Mouse (Mus musculus) heart, adult 2 months (tissue): ENCODE results near the gene Pex11g. TPM values are rescaled to one million over a fixed set of nuclear protein-coding genes. Genes with fewer than 3 reads are reported as not detected.

ENCODE experiments used
- DNase-seq, 2 experiments: peaks; one replicate each; pipeline ENCODE4 v3.0.0; 2021
- H3K27ac ChIP-seq: fragments of 200-600 bp; 2 replicates; pipeline ENCODE4 v1.8.1; 2022
- H3K27me3 ChIP-seq: fragments of 200-500 bp; 2 replicates; pipeline ENCODE4 v1.6.1; 2012; ENCODE audit warnings: mild to moderate bottlenecking, low read length, inconsistent platforms, mixed read lengths; ENCODE audit not compliant: control insufficient read depth, insufficient read depth
- H3K36me3 ChIP-seq: fragments of 200-500 bp; 2 replicates; pipeline ENCODE4 v1.6.1; 2012; ENCODE audit warnings: low read length, inconsistent platforms; ENCODE audit not compliant: control insufficient read depth, insufficient read depth
- H3K4me1 ChIP-seq: fragments of 200-500 bp; 2 replicates; pipeline ENCODE4 v1.6.1; 2011; ENCODE audit warnings: low read length; ENCODE audit not compliant: control insufficient read depth, insufficient read depth
- H3K4me3 ChIP-seq: fragments of 200-600 bp; 2 replicates; pipeline ENCODE4 v1.8.1; 2022
- H3K79me2 ChIP-seq: fragments of 200-500 bp; replicated peaks from 2 replicates; pipeline ENCODE4 v1.6.1; 2012; ENCODE audit warnings: mild to moderate bottlenecking, inconsistent platforms, low read length, moderate library complexity, mixed read lengths; ENCODE audit not compliant: control insufficient read depth, insufficient read depth
- H3K9ac ChIP-seq: fragments of 200-500 bp; 2 replicates; pipeline ENCODE4 v1.6.1; 2012; ENCODE audit warnings: low read depth, mild to moderate bottlenecking, control low read depth, inconsistent platforms, low read length, mixed read lengths
- CTCF ChIP-seq: fragments of 200-600 bp; IDR thresholded peaks from 2 replicates; pipeline ENCODE4 v1.8.1; 2022; ENCODE audit warnings: antibody characterized with exemption, mild to moderate bottlenecking, moderate library complexity
- EP300 ChIP-seq: fragments of 200-500 bp; IDR thresholded peaks from 2 replicates; pipeline ENCODE4 v1.6.1; 2011; ENCODE audit warnings: low read depth, low read length, control low read depth; ENCODE audit not compliant: insufficient read depth
- POLR2A ChIP-seq: fragments of 200-500 bp; IDR thresholded peaks from 2 replicates; pipeline ENCODE4 v1.6.1; 2011; ENCODE audit warnings: mild to moderate bottlenecking, low read depth, low read length, control low read depth; ENCODE audit not compliant: insufficient read depth
- WGBS: fragments of 180-500 bp; shearing (Covaris S2); methylation state at CpG from one replicate; pipeline ENCODE4 v1.1.7; 2018; 5-methylcytosine and 5-hydroxymethylcytosine counted together
- intact Hi-C: fragments of 180-260 bp; cut with DNase I; formaldehyde crosslinking; loops from one replicate; pipeline ENCODE4 v1.15.1; 2025
- polyA plus RNA-seq: library from polyadenylated mRNA; depleted of rRNA; stranded (reverse); fragments of >200 nt; gene quantifications from 2 replicates; pipeline ENCODE4 v1.2.3, GENCODE M21; 2012
- total RNA-seq, 2 experiments: library from RNA; stranded (reverse); gene quantifications; 2 replicates each; pipeline ENCODE4 v1.2.3; 2021

Gene Pex11g
- total and polyA plus RNA-seq, 3 experiments = 2.4 to 4.5 (median 3.1) TPM

DNA sequence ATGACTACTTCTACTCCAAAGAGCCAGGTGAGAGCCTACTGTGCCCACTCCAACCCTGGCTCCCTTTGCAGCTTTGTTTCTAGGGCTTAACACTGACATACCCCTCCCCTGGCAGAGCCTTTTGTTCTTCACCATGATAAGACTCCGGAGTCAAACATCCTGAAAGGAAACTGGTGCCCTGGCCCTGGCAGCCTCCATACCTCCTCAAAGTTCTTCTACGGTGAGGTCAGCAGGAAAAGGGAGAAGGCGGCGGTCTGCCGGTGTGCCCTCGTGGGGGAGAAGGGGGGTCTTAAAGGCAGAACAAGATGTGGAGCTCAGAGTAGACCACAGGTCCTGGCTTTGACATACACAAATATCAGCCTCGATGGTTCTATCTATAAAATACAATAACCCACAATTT is 16.1 kb upstream of the Pex11g start:
- 25% methylated on average over 7 of the region's 7 CpGs for WGBS
- no peaks in the 10 kb centered on the region for H3K4me1 ChIP-seq
- no peak for TF ChIP-seq EP300
- TF ChIP-seq CTCF = no peak
- no peak for TF ChIP-seq POLR2A
- no peak overlapping the region for H3K27ac ChIP-seq
- intact Hi-C loops = no loop called here
- no peaks in the 10 kb centered on the region for H3K36me3 ChIP-seq
- no peaks in the 10 kb centered on the region for H3K79me2 ChIP-seq
- no peaks in the 10 kb centered on the region for H3K27me3 ChIP-seq
- H3K4me3 ChIP-seq = no peak overlapping the region
- DNase-seq = no peak
- no peak overlapping the region for H3K9ac ChIP-seq

DNA sequence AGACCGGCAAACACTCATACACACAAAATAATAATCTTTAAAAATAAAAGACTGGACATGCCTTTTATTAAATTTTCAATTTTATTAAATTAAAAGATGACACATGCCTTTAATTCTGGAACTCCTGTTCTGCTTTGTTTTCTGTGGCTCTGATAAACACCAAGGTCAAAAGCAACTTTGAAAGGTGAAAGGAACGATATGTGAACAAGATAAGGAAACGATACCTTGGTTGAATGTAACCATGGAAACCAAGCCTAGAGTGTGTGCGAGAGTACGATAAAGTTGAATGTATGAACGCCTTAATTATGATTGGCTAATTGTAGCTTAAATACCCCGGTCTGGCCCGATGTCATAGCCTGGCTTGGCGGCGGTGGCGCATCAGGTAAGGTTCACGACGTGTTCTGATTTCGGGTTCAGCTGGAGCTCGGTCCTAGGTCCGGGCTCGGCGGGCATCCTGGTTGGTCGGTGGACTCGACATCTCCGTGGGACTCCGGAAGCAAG is 14.8 kb upstream of the Pex11g start:
- H3K27me3 ChIP-seq = no peaks in the 10 kb centered on the region
- H3K4me3 ChIP-seq = no peak overlapping the region
- H3K36me3 ChIP-seq = no peaks in the 10 kb centered on the region
- no peak for TF ChIP-seq EP300
- TF ChIP-seq POLR2A = no peak
- TF ChIP-seq CTCF = no peak
- no peak overlapping the region for H3K9ac ChIP-seq
- no peak for DNase-seq
- no peaks in the 10 kb centered on the region for H3K79me2 ChIP-seq
- H3K27ac ChIP-seq = no peak overlapping the region
- H3K4me1 ChIP-seq = no peaks in the 10 kb centered on the region
- WGBS = 84% methylated on average over 22 of the region's 22 CpGs
- intact Hi-C loops = no loop called here

DNA sequence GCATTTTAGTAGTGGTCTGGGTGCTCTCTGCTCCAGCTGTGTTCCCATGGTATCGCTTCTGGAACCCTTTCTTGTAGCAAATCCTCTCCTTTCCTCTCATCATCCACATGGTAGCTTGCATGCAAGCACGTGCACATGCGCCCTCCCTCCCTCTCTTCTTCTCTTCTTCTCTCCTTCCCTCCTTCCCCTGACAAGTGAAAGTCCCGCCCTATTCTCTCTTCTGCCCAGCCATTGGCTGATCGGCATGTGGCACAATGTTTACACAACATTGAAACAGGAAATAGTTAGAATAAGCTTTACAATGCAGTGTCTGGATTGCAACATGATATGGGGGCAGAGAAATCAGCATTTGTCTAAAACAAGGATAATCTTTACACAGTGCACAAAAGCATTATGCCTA is 14.1 kb upstream of the Pex11g start:
- no peaks in the 10 kb centered on the region for H3K4me1 ChIP-seq
- DNase-seq = no peak
- no peak overlapping the region for H3K4me3 ChIP-seq
- no peak overlapping the region for H3K27ac ChIP-seq
- intact Hi-C loops = no loop called here
- no peak overlapping the region for H3K9ac ChIP-seq
- 54% methylated on average over 5 of the region's 5 CpGs for WGBS
- H3K27me3 ChIP-seq = no peaks in the 10 kb centered on the region
- H3K79me2 ChIP-seq = no peaks in the 10 kb centered on the region
- TF ChIP-seq CTCF = no peak
- TF ChIP-seq EP300 = no peak
- no peak for TF ChIP-seq POLR2A
- H3K36me3 ChIP-seq = no peaks in the 10 kb centered on the region

DNA sequence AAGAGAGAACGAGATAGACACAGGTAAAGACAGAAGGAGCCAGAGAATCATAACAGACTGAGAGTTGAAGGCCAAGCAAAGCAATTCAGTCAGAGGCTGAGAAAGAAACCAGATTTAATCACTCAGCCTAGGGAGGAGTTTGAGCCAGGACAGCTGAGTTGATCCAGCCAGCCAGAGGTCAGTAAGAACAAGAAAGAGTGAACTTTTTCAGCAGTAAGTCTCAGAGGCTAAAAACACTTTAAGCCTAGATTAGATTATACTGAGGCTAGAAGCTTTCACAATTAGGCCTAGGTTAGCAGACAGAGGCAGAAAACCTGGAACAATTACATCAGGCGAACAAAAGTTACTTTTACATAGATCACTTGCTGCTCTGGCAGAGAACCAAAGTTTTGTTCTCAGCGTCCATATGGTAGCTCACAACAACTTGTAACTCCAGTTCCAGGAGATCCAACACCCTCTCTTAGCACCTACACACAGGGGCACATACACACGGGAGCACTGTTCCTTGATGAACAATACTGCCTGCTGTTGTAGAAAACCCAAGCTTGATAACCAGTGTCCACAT is 12.8 kb upstream of the Pex11g start:
- intact Hi-C loops = no loop called here
- Histone ChIP-seq H3K4me1 (no peaks in the 10 kb centered on the region), H3K27ac (no peak overlapping the region), H3K4me3 (no peak overlapping the region), H3K9ac (no peak overlapping the region), H3K36me3 (no peaks in the 10 kb centered on the region), H3K79me2 (no peaks in the 10 kb centered on the region), H3K27me3 (peaks cover 5% of the 10 kb centered on the region; the same call in 1 of the 2 replicates)
- 52% methylated on average over 4 of the region's 4 CpGs for WGBS
- no peak for DNase-seq
- TF ChIP-seq EP300 (no peak), POLR2A (no peak), CTCF (no peak)

DNA sequence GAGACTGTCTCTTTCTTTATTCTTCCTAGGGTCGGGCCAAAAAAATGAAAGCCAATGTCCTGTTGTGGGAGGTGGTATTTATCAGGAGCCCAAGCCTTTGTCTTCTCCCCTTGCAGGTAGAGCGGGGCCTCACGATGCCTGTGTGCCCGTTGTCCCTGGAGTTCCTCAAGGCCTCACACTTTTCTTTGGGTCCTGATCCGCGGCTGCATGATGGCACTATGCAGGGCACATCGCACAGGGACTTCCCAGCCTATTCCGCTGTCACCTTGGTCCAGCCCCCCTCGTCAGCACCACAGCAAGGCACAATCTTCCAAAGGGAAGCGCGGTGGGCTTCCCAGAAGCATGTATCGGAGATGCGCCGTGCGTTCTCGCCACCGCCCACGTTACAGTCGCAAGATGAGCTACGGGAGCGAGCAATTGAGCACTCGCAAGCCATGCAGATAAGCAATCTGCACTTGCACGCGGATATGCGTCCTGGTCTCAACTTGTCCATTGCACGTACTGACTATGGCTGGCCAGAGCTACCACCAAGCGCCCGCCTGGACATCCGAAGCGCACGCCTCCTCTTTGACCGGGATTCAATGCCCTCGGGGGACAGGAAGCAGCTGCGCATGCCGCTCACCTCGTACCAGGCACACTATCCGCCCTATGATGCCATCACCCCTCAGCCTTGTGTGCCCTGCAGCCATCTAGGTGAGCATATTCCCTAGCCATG is 8.4 kb upstream of the Pex11g start:
- intact Hi-C loops = no loop called here
- Histone ChIP-seq H3K9ac (no peak overlapping the region), H3K4me3 (no peak overlapping the region)

DNA sequence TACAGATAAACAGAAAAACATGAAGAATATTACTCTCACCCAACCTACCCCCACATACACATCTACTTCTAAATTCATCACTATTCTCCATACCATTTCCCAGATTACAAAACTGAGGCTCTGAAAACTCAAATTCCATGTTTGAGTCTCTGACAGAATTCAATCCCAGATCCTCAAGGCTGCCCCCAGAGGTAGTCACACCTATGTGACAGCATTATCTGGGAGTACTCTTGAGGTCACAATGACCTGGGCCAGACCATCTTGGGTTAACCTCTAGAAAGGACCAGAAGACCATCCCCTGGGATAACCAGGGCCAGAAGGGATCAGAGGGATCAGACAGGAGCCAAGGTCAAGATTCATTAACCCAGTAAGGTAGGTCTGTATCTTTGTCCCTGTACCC is 3.1 kb upstream of the Pex11g start, which contains the start of gene Tex45:
TSS of gene Tex45 (plus strand) at position 301 of the 400 bp plus-strand sequence.
- no peak for TF ChIP-seq CTCF
- no peak for TF ChIP-seq EP300
- TF ChIP-seq POLR2A = no peak
- Histone ChIP-seq H3K27me3 (no peaks in the 10 kb centered on the region), H3K4me3 (no peak within 1 kb of the TSS), H3K27ac (no peak within 1 kb of the TSS), H3K36me3 (no peaks in the 10 kb centered on the region), H3K9ac (no peak within 1 kb of the TSS), H3K4me1 (no peaks in the 10 kb centered on the region), H3K79me2 (no peaks in the 10 kb centered on the region)
- intact Hi-C loops = no loop called here
- DNase-seq = no peak

More for the DNA sequence above, 8.4 kb upstream of the Pex11g start:
- TF ChIP-seq EP300 = no peak
- no peak for TF ChIP-seq CTCF
- no peak for TF ChIP-seq POLR2A
- Histone ChIP-seq H3K27me3 (peaks cover 5% of the 10 kb centered on the region; the same call in 1 of the 2 replicates), H3K4me1 (no peaks in the 10 kb centered on the region), H3K36me3 (no peaks in the 10 kb centered on the region), H3K27ac (no peak overlapping the region), H3K79me2 (no peaks in the 10 kb centered on the region)
- no peak for DNase-seq
- WGBS = 23% methylated on average over 37 of the region's 37 CpGs
